Mouse (Mus musculus) G1E (cell line): ENCODE results near the gene Olfr1392.

Experiments used
- CTCF ChIP-seq: IDR thresholded peaks from 2 replicates; pipeline ENCODE4 v1.5.1; 2012; ENCODE audit warnings: low read depth, low read length, inconsistent platforms, mixed read lengths
- TAL1 ChIP-seq: conservative IDR thresholded peaks from 2 replicates; pipeline ENCODE4 v1.6.1; 2012; ENCODE audit warnings: low read depth, low read length, inconsistent platforms, mixed read lengths

DNA sequence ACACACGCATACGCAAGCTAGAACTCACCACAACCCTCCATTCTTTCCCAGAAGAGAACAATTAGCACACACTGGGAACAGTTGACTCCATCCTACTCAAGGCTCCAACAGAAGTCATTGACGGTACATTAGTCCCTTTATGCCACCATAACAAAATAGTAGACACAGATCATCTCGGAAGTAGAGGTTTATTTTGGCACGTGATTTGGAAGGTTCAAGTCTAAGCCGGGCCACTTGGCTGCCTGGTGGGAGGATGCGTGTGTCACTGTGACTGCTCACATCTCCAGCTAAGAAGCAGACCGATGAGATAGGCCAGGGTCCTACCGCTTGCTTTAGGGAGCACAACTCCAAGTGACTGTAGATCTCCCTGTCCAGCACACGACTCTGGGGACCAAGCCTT is 17.8 kb upstream of the Olfr1392 start:
- TF ChIP-seq CTCF (no peak), TAL1 (no peak)
